Mouse (Mus musculus) midbrain, postnatal 0 days (tissue): Measurements from ENCODE around the gene Snx20. TPM values are rescaled to one million over a fixed set of nuclear protein-coding genes. Genes with fewer than 3 reads are reported as not detected.
A peak's percentile ranks its signal among the peaks of the same experiment; 100 is the strongest.
"Not testable (repeated sequence)": the region's sequence is repeated elsewhere in the genome, so short reads cannot be mapped to it uniquely, and the experiment has no call there.

Source experiments
- ATAC-seq: fragments of 200-750 bp; cut with Nextera tagmentation; 2 replicates; pipeline ENCODE4 v1.8.0; 2017; ENCODE audit warnings: moderate number of reproducible peaks, mild to moderate bottlenecking, moderate TSS enrichment, moderate library complexity; ENCODE audit not compliant: low FRiP score
- DNase-seq: peaks from one replicate; pipeline ENCODE4 v3.0.0-alpha.2; 2015; ENCODE audit warnings: low spot score
- H3K27ac ChIP-seq: fragments of 300-500 bp; sonication (generic); 2 replicates; pipeline ENCODE4 v1.5.1; 2014; ENCODE audit warnings: low read depth, mild to moderate bottlenecking, low read length, mixed read lengths
- H3K27me3 ChIP-seq: fragments of 300-500 bp; sonication (generic); 2 replicates; pipeline ENCODE4 v1.6.1; 2014; ENCODE audit warnings: low read length, control low read depth, mixed read lengths; ENCODE audit not compliant: insufficient read depth
- H3K36me3 ChIP-seq: fragments of 300-500 bp; sonication (generic); 2 replicates; pipeline ENCODE4 v1.6.1; 2014; ENCODE audit warnings: low read length, control low read depth, mixed read lengths; ENCODE audit not compliant: insufficient read depth
- H3K4me1 ChIP-seq: fragments of 300-500 bp; sonication (generic); 2 replicates; pipeline ENCODE4 v1.6.1; 2014; ENCODE audit warnings: mild to moderate bottlenecking, control low read depth, antibody characterized with exemption, low read length, mixed read lengths; ENCODE audit not compliant: insufficient read depth
- H3K4me2 ChIP-seq: fragments of 300-500 bp; sonication (generic); 2 replicates; pipeline ENCODE4 v1.6.1; 2014; ENCODE audit warnings: low read depth, mild to moderate bottlenecking, low read length, mixed read lengths; ENCODE audit not compliant: poor library complexity, severe bottlenecking
- H3K4me3 ChIP-seq: fragments of 300-500 bp; sonication (generic); 2 replicates; pipeline ENCODE4 v1.5.1; 2014; ENCODE audit warnings: low read depth, mild to moderate bottlenecking, low read length, moderate library complexity
- H3K9ac ChIP-seq: fragments of 300-500 bp; sonication (generic); replicated peaks from 2 replicates; pipeline ENCODE4 v1.6.1; 2014; ENCODE audit warnings: mild to moderate bottlenecking, low read length, moderate library complexity, mixed read lengths; ENCODE audit not compliant: poor library complexity, severe bottlenecking
- H3K9me3 ChIP-seq: fragments of 300-500 bp; sonication (generic); 2 replicates; pipeline ENCODE4 v1.6.1; 2016; ENCODE audit warnings: low read length, control low read depth
- CTCF ChIP-seq: IDR thresholded peaks from 2 replicates; pipeline ENCODE4 v1.5.1; 2016; ENCODE audit warnings: antibody characterized with exemption, mild to moderate bottlenecking
- WGBS: fragments of 180-500 bp; shearing (Covaris S2); extraction: QIAGEN DNeasy Blood & Tissue Kit; methylation state at CpG from one replicate; pipeline ENCODE4 v1.1.7; 2014; 5-methylcytosine and 5-hydroxymethylcytosine counted together
- polyA plus RNA-seq: library from polyadenylated mRNA; unstranded; fragments of >200 nt; fragmentation: Nextera tagmentation; extraction: Ambion mirVana; gene quantifications from 2 replicates; pipeline ENCODE4 v1.2.1, GENCODE M21; 2015
- total RNA-seq: library from RNA; depleted of rRNA; stranded (reverse); fragments of >200 nt; gene quantifications from 2 replicates; pipeline ENCODE4 v1.2.3, GENCODE M21; 2014

Gene Snx20
- total and polyA plus RNA-seq, 2 experiments from 2014 or later, result 1.4 to 2.1 TPM

DNA sequence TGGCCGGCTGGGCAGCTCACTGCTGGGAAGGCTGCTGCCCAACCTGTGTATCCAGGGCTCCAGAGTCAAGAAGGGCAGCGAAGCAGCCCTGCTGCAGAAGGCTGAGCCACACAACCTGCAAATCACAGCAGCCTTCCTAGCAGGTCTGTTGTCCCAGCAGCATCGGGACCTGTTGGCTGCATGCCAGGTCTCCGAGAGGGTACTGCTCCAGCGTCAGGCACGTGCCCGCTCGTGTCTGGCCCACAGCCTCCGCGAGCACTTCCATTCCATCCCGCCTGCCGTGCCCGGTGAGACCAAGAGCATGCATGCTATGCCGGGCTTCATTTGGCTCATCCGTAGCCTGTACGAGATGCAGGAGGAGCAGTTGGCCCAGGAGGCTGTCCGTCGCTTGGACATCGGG, 29.0 kb upstream of the Snx20 start:
- H3K4me2 ChIP-seq, result no peak overlapping the region
- no peaks in the 10 kb centered on the region for H3K36me3 ChIP-seq
- no peak for TF ChIP-seq CTCF
- no peaks in the 10 kb centered on the region for H3K9me3 ChIP-seq
- 77% methylated on average over 19 of the region's 19 CpGs for WGBS
- ATAC-seq (no peak), DNase-seq (no peak)
- no peak overlapping the region for H3K4me3 ChIP-seq
- H3K4me1 ChIP-seq, result peaks cover 12% of the 10 kb centered on the region
- H3K27ac ChIP-seq, result no peak overlapping the region
- no peaks in the 10 kb centered on the region for H3K27me3 ChIP-seq
- no peak overlapping the region for H3K9ac ChIP-seq

DNA sequence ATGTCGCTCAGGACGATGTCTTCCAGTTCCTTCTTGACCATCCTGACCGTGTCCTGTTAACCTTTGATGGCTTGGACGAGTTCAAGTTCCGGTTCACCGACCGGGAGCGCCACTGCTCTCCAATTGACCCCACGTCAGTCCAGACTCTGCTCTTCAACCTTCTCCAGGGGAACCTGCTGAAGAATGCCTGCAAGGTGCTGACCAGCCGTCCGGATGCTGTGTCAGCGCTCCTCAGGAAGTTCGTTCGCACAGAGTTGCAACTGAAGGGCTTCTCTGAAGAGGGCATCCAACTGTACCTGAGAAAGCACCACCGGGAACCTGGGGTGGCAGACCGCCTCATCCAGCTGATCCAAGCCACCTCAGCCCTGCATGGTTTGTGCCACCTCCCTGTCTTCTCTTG, 28.2 kb upstream of the Snx20 start:
- peaks cover 11% of the 10 kb centered on the region for H3K4me1 ChIP-seq
- WGBS, result 80% methylated on average over 16 of the region's 16 CpGs
- H3K9me3 ChIP-seq, result no peaks in the 10 kb centered on the region
- H3K4me2 ChIP-seq, result no peak overlapping the region
- no peak for TF ChIP-seq CTCF
- no peak overlapping the region for H3K4me3 ChIP-seq
- no peak for DNase-seq
- H3K27ac ChIP-seq, result no peak overlapping the region
- H3K27me3 ChIP-seq, result no peaks in the 10 kb centered on the region
- no peak overlapping the region for H3K9ac ChIP-seq
- no peaks in the 10 kb centered on the region for H3K36me3 ChIP-seq
- ATAC-seq, result no peak

DNA sequence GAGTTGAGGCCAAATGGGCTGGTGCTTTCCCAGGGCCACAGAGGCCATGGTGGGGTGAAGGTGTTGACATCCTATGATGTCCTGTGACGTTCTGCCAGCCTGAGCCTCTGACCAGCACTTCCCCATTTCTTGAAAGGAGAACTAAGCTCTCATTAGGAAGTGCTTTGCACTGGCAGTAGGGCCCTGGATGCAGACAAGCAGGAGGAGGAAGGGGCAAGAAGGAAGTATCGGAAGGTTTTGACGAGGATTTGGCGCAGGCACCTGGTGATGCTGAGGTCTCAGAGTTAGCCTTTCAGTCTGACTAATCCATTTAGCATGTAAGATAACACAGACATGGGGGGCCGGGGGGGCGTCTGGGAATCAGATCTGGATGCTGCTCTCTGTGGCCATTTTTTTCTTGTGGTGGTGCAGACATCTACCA, 26.5 kb upstream of the Snx20 start:
- DNase-seq (no peak), ATAC-seq (no peak)
- Histone ChIP-seq H3K4me2 (no peak overlapping the region), H3K27me3 (no peaks in the 10 kb centered on the region), H3K4me1 (no peaks in the 10 kb centered on the region), H3K9me3 (no peaks in the 10 kb centered on the region), H3K27ac (no peak overlapping the region), H3K9ac (no peak overlapping the region), H3K36me3 (no peaks in the 10 kb centered on the region), H3K4me3 (no peak overlapping the region)
- WGBS, result 77% methylated on average over 6 of the region's 6 CpGs
- TF ChIP-seq CTCF, result no peak

DNA sequence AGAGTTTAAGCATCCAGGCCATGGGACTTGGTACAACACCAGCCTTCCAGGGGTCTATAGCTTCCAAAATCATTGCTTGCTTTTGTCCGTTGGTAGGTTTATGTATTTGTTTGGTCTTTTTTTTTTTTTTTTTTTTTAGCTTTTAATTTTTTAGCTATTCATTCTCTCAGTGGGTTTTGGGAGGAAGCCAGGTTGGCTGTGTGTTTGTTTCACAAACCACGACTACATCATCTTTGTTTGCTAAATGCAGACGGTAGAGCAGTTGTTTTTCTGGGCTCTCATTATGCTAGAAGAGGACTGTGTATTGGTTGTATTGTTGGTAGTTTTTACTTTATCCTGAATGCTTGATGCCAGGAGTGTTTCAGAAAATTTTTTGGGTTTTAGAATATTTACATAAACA, 23.9 kb upstream of the Snx20 start:
- no peak overlapping the region for H3K27ac ChIP-seq
- no peak overlapping the region for H3K9ac ChIP-seq
- TF ChIP-seq CTCF, result no peak
- no peak overlapping the region for H3K4me3 ChIP-seq
- H3K4me1 ChIP-seq, result no peaks in the 10 kb centered on the region
- WGBS, result 64% methylated on average over 3 of the region's 3 CpGs
- no peak for ATAC-seq
- H3K27me3 ChIP-seq, result no peaks in the 10 kb centered on the region
- no peaks in the 10 kb centered on the region for H3K9me3 ChIP-seq
- H3K36me3 ChIP-seq, result no peaks in the 10 kb centered on the region
- H3K4me2 ChIP-seq, result no peak overlapping the region
- DNase-seq, result no peak

DNA sequence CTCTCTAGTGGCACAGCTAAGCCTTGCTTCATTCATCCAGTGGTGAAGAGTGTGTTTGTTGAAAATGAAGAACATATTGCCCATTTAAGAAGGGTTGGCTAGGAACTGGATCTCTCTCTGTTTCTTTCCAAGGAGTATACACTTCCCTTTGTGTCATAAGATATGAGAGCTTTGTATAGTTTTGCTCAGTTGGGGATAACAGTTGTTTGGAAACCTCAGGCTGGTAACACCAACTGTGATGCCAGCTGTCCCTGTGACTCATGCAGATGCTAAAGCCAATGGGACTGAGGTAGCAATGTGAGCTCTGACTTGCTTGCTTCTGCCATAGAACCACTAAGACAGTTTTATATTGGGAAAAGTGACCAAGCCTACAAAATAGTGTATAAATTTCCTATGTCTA, 19.4 kb upstream of the Snx20 start:
- Histone ChIP-seq H3K9ac (no peak overlapping the region), H3K4me2 (no peak overlapping the region), H3K4me3 (no peak overlapping the region), H3K36me3 (no peaks in the 10 kb centered on the region), H3K27ac (no peak overlapping the region), H3K27me3 (no peaks in the 10 kb centered on the region), H3K4me1 (no peaks in the 10 kb centered on the region), H3K9me3 (no peaks in the 10 kb centered on the region)
- peak; percentile 17 for DNase-seq
- ATAC-seq, result no peak
- TF ChIP-seq CTCF, result no peak

DNA sequence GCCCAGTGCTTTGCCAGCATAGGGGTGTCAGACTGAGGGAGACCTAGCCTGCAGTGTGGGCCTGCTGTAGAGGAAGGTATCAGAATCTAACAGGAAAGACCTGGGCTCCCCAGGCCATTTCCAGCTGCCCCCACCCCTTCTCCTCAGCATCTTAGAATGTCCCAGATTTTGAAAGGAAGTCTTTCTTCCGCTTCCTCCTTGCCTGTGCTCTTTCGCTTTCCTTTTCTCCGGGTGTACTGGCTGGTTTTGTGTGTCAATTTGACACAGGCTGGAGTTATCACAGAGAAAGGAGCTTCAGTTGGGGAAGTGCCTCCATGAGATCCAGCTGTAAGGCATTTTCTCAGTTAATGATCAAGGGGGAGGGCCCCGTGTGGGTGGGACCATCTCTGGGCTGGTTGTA, 15.2 kb upstream of the Snx20 start:
- H3K36me3 ChIP-seq, H3K4me2 ChIP-seq, H3K4me1 ChIP-seq, H3K9ac ChIP-seq, ATAC-seq, DNase-seq, H3K9me3 ChIP-seq, H3K27ac ChIP-seq, H3K27me3 ChIP-seq, H3K4me3 ChIP-seq: not testable (repeated sequence)
- WGBS, result 80% methylated on average over 4 of the region's 4 CpGs
